Mouse (Mus musculus) urinary bladder, postnatal 4 days (tissue): ENCODE data around the gene Hipk1.

Experiments
- DNase-seq, 2 experiments: peaks; one replicate each; pipeline ENCODE4 v3.0.0; 2021 to 2022; ENCODE audit warnings: low spot score in 2 of 2

Hipk1 gene

GRCm38 (mm10) chr3:103746711-103747110 is 44.7 kb downstream of the Hipk1 start:
- DNase-seq = no peak

- no peak for DNase-seq
Observed at GRCm38 (mm10) chr3:103745001-103745770, 46.2 kb downstream of the Hipk1 start.

- DNase-seq = no peak
Observed at GRCm38 (mm10) chr3:103743208-103743607, 48.2 kb downstream of the Hipk1 start.

GRCm38 (mm10) chr3:103740342-103740741 is 51.0 kb downstream of the Hipk1 start:
- no peak for DNase-seq

- no peak for DNase-seq
Observed at GRCm38 (mm10) chr3:103739329-103739728, 52.0 kb downstream of the Hipk1 start, which contains the start of gene Gm10964. TSS of gene Gm10964 (plus strand) at chr3:103739366.

GRCm38 (mm10) chr3:103737778-103738571 is 53.4 kb downstream of the Hipk1 start, which contains the start of gene Olfml3:
TSS of gene Olfml3 (minus strand) at chr3:103738001.
- DNase-seq = peak; percentile 77 to 90

- peak; percentile 54 to 75 for DNase-seq
Observed at GRCm38 (mm10) chr3:103737061-103737754, 54.2 kb downstream of the Hipk1 start.

- DNase-seq = no peak
Observed at GRCm38 (mm10) chr3:103735776-103736600, 55.4 kb downstream of the Hipk1 start.

GRCm38 (mm10) chr3:103734696-103735519 is 56.5 kb downstream of the Hipk1 start:
- no peak for DNase-seq

- no peak for DNase-seq
Observed at GRCm38 (mm10) chr3:103733799-103734695, 57.3 kb downstream of the Hipk1 start.

GRCm38 (mm10) chr3:103733176-103733575 is 58.2 kb downstream of the Hipk1 start:
- no peak for DNase-seq

- no peak for DNase-seq
Observed at GRCm38 (mm10) chr3:103732116-103732515, 59.2 kb downstream of the Hipk1 start.

- DNase-seq = no peak
Observed at GRCm38 (mm10) chr3:103729850-103730249, 61.5 kb downstream of the Hipk1 start.

GRCm38 (mm10) chr3:103727813-103728326 is 63.5 kb downstream of the Hipk1 start:
- no peak for DNase-seq

GRCm38 (mm10) chr3:103726642-103727041 is 64.7 kb downstream of the Hipk1 start:
- no peak for DNase-seq

- DNase-seq = no peak
Observed at GRCm38 (mm10) chr3:103724137-103724536, 67.2 kb downstream of the Hipk1 start.

GRCm38 (mm10) chr3:103718728-103719127 is 72.6 kb downstream of the Hipk1 start:
- DNase-seq = no peak

GRCm38 (mm10) chr3:103716774-103717760 is 74.3 kb downstream of the Hipk1 start:
- DNase-seq = no peak
